Mouse (Mus musculus) frontal cortex, adult (tissue): ENCODE measurements around the gene Plxdc2.

Experiments used
- ATAC-seq: cut with Nextera tagmentation; 2 replicates; pipeline ENCODE4 v1.9.2; 2017; ENCODE audit warnings: mild to moderate bottlenecking, moderate library complexity, mixed read lengths; ENCODE audit not compliant: low TSS enrichment

The Plxdc2 gene

DNA sequence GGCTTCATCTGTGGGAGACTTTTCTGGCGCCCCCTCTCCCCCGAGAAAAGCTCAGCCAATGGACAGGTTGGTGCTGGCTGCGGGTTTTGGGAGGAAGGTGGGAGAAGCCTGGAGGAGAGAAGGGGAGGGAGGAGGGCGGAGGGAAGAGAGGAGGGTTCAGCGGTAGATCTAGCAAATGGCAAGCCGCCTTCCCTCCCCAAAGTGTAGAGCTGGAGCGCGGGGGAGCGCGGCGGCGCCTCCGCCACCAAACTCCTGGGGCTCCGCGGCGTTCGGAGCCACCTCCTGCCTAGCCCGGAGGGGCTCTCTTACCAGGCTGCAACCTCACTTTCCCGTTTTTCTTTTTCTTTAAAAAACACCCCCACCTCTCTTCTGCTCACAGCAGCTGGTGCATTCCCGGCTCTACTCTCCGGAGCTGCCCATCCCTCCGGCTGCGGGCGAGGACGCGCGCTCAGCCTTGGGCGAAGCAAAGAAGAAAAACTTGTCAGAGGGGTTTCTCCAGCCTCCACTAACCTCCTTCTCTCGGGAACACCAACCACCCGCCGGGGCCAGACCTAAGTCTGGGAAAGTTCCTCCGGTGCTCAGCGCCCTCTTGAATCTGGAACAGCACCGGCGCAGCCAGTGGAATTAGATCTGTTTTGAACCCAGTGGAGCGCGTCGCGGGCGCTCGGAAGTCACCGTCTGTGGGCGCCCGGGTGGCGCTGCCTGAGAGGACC is at the start of gene Plxdc2:
TSS of gene Plxdc2 (plus strand) at position 199 of the 713 bp plus-strand sequence.
- peak; percentile 90 for ATAC-seq

DNA sequence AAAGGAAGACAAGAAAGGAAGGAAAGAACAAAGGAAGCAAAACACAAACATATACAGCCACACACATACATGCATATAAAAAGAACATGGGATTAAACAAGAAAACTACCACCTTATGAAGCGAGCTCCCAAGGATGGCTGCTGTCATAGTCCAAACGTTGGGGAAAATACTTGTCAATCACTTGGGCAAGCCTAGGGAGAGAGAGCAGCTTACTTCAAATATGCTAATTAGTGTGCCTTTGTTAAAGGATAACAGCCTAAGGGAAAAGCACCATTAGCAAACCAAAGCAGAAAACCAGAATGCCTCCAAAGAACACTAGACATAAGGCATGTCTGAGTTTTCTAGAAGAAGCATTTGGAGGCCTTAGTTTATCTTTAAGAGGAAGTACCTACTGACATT is 45.7 kb upstream of the Plxdc2 start:
- no peak for ATAC-seq

DNA sequence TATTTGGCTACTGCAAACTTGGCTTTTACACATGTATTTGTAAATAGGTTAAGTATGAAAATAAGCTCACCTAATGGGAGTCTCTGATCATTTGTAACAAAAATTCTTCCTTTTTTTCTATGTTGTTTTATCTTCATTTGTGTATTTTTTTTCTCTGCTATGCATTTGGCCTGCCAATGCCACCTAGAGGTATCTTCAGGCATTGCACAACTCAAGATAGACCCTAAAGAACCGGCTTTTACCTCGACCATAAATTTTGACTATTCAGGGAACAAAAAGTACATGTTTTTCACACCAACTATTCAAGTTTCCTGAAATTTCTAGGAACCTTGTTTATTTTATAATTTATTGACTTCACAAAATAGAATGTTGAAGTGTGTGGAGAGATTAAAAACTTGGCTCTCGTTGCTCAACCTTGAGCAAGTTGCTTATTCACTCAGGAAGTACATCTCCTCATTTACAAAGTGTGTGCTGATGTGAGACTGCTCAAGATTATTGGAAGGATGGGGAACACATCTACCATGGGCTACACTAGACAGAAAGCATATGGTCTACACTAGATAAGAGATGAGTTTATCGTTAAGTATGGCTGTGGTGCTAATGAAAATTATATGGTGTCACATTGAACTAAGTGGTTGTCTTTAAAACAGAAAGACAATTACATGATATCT is 43.6 kb upstream of the Plxdc2 start:
- peak; percentile 59; the same call in 1 of the 2 replicates for ATAC-seq

DNA sequence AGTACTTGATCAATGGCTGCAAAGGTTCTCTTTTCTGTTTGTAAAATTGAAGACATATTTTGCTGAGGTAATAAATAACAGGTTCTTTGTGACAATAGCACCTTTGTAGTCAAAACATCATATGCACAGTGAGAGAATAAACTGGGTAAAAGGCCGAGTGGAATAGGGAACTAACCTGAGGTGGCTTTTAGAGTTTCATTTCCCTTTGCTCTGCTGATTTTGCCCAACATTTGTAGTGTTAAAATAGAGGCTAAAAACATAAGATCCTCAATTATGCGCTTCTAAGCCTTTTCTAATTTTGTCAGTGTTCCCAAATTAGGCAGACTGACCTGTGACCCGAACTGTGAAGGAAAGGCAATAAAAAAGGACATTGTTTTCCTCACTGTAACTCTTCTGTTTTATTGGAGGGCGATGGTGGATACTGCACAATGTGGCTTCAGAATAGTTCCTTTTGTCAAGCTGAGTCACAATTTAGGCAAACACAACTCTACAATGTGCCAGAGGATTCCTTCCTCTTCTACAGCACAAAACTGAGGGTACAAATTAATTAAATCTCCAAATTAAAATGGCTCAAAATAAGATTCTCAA is 20.8 kb upstream of the Plxdc2 start:
- ATAC-seq: peak; percentile 70

DNA sequence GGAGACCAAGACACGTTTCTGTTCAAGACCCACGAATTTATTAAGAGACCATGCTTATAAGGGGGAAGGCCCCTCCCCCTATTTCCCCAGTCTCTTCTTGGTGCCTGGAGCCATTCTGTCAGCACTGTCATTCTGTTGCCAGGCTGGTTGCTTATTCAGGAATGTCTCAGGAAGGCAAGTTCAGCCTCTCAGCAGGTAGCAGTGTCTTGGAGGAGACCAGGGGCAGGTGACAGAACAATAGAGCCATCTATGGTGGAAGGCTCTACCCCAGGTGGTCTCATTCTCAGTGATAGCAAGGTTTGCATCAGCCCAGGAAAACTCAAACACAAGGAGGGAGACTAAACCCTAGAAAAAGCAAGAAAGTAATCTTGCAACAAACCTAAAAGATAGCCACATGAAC is 11.5 kb upstream of the Plxdc2 start:
- no peak for ATAC-seq

DNA sequence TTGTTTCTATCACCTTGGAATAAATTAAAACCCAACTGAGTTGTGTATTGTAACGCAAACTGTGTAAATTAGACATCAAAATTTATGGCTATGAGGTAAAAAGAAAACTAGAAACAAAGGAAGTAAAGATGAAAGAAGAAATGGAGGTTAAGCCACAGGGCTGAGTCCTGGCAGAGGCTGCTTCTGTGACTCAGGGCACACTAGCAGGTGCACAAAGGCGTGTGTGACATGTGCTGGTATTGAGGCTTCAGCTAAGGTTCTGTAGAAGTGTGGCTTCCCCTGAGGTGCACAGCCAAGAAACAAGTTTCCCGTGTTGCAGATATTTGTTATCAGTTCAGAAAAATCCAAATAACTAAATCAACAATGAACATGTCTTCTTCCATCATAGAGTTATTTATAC is 5.0 kb upstream of the Plxdc2 start:
- no peak for ATAC-seq

DNA sequence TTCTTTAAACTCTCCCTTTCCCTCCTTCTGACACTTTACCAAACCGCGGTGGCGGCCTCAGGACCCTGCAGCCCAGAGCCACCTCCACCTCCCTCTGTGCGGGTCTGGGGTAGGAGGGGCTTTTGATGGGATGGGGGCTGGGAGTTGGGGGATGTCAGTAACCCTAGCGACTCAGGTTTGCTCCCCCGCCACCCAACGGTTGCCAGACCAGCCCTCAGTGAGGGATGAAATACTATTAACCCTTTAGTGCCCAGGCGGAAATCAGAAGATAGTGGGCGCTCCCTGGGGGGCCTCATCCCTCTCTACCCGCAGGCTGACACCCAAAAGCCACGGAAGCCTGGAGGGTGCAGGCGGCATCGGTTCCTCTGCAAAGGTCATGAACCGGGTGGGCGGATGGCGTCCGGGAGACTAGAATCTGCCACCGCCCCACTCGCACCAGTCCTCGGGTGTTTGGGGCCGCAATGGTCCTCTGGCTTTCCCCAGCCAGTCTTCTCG is 446 bp upstream of the Plxdc2 start:
- ATAC-seq: peak; percentile 31

DNA sequence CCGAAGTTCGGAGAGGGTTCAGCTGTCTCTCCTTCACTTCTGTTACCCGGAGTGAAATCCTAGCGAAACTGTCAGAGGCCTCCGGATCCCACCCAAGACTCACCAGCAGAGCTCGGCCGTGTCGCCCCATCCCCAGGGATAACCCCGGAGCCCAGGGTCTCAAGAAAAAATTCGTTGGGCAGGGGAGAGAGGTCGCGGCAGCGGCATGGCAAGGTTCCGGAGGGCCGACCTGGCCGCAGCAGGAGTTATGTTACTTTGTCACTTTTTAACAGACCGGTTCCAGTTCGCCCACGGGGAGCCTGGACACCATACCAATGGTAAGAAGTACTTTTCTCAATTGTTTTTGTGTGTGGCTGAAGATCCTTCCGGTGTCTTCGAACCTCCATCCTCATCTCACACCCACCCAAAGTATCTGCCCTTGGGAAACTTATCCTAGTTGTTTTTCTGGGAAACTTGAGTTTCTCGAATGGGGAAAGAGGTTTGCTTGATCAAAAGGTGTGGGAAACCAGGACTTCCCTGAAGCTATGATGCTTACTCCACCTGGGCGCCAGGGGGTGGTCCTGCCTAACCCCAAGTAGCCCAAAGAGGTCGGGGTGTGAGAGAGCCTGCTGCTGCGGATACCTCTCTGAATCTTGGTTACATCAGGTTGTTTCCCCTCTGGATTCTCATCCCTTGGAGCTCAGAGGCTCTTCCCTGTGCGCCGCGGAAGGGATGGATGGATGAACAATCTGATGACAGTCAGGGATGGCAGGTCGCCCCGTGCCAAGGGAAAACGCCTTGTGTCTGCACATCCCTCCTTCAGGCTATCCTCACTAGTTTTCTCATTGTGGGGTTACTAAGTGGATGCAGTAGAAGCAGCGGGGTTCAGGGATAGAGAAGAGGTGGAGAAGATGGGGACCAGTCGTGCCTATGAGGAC is 1.1 kb downstream of the Plxdc2 start:
- ATAC-seq: no peak

DNA sequence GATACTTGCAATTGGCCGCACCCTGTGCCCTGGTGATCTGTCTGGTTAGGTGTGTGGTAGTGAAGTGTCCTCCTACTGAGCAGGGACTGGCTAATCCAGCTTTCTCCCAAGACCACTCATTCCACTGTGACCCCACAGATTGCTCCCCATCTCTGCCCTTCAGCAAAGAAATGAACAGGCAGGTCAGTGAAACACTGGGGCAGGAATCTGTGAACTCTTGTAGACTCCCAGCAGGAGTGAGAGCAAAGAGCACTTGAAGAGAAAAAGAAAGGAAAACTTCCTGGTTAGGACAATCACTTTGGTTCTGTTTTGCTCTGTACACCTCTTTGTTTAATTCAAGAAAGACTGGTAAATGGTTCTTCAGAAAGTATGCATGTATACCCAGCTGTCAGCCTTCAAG is 1.8 kb downstream of the Plxdc2 start:
- no peak for ATAC-seq

DNA sequence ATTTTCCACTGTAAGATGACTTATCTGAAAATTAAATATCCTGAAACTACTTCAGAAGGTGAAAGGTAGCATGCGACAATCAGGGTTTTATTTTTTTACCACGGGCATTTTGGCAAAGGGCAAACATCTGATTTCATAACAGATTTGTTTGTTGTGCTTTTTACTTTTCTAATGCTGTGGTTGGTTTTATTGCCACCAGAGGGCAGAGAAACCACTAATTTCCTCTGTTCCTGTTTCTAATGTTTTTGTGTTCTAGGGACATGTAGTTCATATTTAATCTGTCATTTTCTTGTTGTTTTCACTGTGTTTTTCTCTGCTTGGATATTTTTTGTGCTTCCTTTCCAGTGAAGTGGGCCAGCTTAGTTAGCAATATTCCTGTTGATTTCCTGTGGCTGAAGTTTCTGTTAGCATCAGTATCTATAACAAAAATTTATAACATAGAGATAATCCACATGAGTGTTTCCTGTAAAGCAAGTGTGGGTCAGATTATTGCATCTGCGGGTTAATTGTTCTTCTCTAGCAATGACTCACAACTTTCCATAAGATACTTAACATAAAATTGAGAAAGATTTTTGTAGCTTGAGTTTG is 3.3 kb downstream of the Plxdc2 start:
- no peak for ATAC-seq

DNA sequence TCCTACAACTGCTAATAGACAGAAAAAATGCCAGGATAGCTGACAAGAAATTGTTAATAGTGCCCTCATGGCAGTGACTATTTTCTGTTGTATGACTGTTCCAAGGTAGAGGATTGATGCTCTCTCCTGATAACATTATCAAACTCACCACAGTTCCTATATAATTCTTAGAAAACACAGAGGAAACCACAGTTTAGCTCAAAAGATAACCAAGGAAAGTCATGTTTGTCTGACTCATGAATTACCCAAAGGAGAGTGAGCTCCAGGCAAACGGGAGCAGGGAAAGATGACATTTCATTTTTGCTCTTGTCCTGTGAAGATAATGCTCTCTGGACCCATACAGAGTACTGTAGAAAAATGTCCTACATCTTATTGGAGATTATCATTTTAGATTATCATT is 8.6 kb downstream of the Plxdc2 start:
- no peak for ATAC-seq

DNA sequence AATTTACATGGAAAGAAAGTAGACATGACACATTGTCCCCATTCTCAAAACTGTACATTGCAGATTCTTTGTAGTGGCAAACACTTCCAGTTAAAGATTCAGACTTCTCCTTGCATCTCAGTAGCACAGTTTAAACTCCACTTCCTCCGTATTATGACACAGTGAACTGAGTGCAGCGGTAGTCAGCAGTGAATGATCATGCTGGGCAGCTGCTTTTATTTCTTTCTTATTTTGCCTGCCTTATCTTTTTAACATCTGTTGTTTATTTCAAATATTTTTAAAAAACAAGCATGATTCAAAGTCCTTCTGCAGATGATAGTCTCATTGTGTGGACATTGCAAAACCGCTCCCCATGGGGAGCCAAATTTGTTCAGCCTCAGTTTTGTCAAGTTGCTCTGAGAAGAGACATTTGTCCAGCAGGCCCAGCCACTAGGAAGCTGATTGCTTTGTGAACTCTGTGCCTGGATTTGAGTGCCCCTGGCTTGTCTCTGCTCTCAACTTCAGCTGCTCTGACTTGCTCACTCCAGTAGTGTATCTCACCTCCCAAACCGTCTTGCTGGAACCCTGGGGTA is 9.8 kb downstream of the Plxdc2 start:
- ATAC-seq: no peak

DNA sequence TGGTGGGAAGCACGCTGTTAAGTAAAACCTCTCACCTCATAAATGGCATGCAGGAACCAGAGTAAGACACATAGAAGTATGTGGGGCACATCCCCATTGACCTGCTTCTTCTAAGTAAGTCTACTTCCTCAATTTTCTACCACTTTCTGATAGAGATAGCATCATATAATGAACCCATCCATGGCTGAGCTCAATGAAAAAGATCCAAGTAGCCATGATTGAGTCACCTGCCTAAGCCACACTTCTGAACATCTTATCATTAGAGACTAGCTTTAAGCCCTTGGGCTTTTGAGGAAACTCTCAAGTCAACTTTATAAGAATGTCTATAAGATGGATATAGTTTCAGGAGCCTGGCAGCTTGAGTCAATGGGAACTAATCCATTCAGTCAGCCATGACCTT is 14.3 kb downstream of the Plxdc2 start:
- no peak for ATAC-seq

DNA sequence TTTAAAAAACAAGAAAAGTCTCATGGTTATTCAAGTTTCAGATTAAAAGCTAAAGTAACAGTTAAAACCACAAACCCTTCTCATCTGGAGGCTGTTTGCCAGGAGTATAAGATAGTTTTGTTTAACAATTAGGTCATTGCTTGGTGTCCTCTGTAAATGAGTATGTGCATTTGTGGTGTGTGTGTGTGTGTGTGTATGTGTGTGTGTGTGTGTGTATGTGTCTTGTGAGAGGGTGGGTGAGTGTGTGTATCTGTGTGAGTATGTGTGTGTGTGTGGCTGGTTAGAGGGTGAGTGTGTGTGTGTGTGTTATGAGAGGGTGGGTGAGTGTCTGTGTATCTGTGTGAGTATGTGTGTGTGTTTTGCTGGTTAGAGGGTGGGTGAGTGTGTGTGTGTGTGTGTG is 18.2 kb downstream of the Plxdc2 start:
- ATAC-seq: no peak

DNA sequence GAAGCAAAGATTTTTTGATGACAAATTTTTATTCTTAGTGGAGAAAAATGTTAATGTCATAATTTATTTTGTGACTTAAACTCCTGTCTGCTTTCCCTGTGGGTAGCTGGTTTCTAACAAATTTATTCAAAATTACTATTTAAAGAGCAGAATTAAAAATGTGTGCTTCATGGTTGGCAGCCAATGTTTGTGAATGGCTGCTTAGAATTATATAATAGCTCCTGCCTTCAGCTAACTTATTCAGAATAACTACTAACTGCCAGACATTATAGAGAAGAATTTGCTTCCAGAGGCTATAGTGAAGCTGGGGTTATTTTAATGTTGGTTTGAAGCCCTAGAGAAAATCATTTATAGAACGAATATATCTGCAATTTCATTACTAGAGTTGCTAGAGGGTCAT is 30.1 kb downstream of the Plxdc2 start:
- ATAC-seq: peak; percentile 81

DNA sequence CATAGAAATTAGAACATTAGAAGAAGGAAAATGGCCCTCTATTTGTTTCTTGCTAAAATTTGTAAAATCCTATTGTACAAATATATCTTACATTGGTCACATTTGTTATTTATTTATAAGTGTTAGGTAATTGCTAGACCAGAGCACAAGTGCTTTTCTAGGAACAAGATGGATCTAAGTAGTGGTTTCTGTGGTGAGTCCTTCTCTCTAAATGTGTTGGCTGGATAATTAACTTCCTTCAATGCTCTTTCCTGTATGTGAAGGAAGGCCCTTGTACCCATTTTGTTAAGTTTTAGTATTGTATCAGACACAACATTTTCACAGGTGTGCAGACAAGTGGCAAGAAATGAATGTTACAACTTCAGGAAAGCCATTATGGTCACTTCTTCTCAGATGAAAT is 30.6 kb downstream of the Plxdc2 start:
- ATAC-seq: no peak

DNA sequence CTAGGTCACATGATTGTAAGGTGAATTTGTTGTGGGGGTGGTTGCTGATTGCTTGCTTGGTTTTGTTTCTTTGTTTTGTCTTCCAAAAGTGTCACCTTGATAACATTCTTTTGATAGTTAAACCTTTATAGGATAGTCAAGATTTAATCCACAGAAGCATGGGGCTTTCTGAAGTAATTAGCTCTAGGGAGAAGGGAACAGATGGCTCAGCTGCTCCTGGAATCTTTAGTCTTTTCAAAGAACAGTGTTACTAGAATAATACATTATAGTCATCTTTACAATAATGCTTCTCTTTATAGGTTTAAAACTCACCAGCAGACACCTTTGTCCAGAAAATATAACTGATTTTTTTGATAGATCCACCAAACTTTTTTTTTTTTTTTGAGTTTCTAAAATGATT is 31.7 kb downstream of the Plxdc2 start:
- ATAC-seq: peak; percentile 80

DNA sequence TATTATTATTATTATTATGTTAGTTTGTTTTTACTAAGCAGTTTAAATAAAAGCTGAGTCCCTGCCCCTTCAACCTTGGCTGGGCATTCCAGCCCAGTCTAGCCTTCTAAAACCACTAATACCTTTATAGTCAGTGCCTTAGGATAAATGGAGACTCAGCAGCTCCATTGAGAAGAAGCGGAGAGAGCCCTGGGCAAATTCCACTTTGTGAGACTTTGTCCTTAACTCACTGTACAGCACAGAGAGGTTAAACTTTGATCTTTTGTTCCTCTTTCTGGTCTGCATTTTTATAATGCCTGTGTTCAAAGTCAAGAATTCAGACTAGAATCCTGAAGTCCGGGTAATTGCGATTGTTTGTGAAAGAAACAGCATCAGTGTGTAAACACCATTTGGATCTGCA is 41.4 kb downstream of the Plxdc2 start:
- ATAC-seq: no peak

DNA sequence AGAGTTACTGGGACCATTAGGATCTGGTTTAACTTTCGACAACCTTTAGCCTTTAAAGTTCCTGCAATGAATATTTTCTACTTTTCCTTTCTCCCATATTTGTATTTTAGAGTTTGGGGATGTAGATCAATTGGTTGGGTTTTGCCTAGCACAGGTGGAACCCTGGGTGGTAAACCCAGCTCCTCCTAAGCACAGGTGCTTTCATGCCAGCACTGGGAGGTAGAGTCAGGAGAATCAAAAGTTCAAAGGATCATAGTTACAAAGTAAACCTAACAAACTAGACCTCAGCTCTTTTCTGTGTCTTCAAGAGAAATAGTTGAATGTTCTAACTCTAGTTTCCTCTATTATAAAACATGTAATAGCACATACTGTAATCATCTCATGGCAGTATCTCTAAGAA is 41.9 kb downstream of the Plxdc2 start:
- no peak for ATAC-seq

DNA sequence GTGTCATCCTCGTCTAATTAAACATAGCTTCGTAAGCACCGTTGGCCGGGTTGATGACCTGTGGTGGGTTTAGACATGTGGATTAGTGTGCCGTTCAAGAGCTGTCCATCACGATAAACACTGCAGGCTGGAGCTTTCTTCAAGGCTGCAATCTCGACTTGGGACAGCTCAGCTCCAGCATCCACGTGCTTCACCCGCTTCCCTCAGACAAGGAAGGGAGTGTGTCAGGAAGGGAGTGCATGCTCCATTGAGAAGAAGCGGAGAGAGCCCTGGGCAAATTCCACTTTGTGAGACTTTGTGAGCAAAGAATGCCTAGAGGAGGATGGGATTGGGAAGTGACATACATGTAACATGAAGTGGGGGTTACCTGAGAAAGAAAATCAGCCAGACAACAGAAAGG is 42.8 kb downstream of the Plxdc2 start:
- no peak for ATAC-seq

DNA sequence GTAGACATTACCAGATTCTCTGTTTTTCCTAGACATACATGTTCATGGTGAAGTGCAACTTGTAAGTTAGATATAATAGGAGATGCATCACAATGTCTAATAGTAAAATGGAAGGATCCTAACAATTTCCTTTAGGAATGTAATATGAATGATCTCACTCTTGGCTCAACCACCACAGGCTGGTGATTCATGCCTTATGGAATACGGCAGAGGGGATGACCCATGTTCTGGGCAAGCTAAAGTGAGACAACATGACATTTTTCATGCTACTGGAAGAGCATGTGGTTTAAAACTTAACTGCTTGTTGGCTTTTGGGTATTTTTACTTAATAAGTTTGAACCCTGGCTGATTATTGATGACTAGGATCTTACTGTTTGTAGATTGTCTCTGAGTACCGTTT is 50.4 kb downstream of the Plxdc2 start:
- no peak for ATAC-seq
